Mouse (Mus musculus) liver, embryonic 14.5 days (tissue): ENCODE results near the gene Kctd3.

ENCODE experiments used
- CTCF ChIP-seq: IDR thresholded peaks from 2 replicates; pipeline ENCODE4 v1.5.1; 2016; ENCODE audit warnings: antibody characterized with exemption, low read depth, control low read depth
- EP300 ChIP-seq: IDR thresholded peaks from 2 replicates; pipeline ENCODE4 v1.6.1; 2016; ENCODE audit warnings: antibody characterized with exemption, low read depth

DNA sequence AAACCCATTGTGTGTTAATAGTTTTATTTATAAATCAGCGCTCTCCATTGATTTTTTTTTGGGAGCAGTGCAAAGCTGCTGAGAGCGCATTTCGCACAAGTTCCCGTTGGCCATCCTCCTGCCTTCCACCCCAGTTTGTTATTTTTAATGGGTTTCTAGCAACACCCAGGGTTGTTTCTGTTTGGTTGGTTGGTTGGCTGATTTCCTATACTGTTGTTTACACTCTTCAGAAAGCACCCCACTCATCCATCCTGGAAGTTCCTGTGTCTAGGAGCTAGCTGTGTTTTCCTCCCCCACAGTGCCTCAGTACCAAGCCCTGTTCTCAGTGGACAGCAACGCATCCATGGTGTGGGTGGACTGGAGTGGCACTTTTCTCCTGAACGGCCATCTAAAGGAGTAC lies 56.5 kb downstream of the Kctd3 start:
- no peak for TF ChIP-seq CTCF
- no peak for TF ChIP-seq EP300
